Mouse (Mus musculus): ENCODE data around the gene Ttc28.
A peak's percentile ranks its signal among the peaks of the same experiment; 100 is the strongest.
"Not testable (repeated sequence)": the region's sequence is repeated elsewhere in the genome, so short reads cannot be mapped to it uniquely, and the experiment has no call there.

The Ttc28 gene

GRCm38 (mm10) chr5:111237176-111237636 lies 357.6 kb downstream of the Ttc28 start:
- no peak for DNase-seq (ENCODE audit: low spot score in 2 of 2)

DNA sequence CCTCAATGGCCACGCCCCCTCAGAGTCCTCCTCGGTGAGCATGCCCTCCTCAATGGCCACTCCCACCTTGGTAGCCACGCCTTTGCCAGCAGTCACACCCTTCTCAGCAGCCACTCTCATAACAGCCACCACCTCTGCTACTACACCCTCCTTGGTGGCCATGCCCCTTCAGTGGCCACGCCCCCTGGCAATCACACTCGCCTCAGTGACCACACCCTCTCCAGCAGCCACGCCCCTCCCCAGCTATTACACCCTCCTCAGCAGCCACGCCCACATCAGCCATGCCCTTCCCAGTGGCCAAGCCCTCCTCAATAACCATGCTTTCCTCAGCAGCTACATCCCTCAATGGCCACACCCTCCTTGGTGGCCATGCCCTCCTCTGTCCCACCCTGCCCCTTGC lies 359.6 kb downstream of the Ttc28 start:
- DNase-seq (ENCODE audit: low spot score in 2 of 2), result peak; percentile 22 to 45

DNA sequence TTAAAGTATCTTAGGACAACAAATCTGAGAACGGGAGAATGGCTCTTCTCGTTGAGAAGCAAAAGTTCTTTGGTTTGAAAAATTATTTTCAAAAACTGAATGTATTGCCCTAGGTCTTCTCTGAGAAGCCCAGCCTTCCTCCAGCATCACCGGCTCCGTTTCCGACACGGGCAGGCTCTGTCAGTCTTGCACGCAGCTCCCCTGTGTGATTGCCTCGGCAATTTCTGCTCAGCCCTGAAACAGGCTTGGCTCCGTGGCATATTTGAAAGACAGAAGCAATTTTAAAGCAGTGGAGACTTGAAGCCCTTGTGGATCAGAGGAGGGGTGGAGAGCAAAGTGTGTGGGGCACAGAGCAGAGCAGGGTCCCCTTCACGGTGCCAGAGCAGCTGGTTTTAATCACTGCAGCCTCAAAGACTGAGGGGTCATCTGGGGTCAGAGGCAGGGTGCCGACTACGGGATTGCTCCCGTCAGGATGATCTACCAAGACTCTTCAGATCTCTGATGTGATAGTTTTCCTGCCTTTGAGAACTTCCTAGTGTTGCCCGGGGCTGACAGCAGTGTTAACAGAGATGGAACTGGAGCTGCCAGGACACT lies 363.9 kb downstream of the Ttc28 start:
- DNase-seq (ENCODE audit: low spot score in 2 of 2), result no peak

GRCm38 (mm10) chr5:111244061-111244460 lies 364.5 kb downstream of the Ttc28 start:
- DNase-seq (ENCODE audit: low spot score in 2 of 2), result no peak

GRCm38 (mm10) chr5:111247571-111248265 lies 368.1 kb downstream of the Ttc28 start:
- DNase-seq (ENCODE audit: low spot score in 2 of 2), result no peak

DNA sequence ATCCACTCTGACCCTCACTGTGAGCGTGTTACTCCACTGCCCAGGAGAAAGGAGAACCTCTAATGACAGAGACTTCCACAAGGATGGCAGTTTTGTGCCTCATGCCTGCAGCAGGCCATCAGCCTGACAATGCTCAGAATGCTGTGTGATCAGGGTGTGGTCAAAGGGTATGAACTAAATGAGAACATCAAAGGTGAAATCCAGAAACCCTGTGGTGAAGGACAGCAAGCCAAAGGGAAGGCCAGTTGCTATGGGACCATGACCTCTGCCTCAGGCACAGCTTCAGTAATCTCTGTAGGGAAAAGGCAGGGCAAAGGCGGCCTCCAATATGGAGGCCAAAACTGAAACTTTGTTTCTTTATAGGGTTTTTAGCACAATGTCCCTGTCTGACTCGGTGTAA lies 372.5 kb downstream of the Ttc28 start:
- DNase-seq (ENCODE audit: low spot score in 2 of 2), result no peak

GRCm38 (mm10) chr5:111254362-111254761 lies 374.8 kb downstream of the Ttc28 start:
- DNase-seq (ENCODE audit: low spot score in 2 of 2), result no peak

DNA sequence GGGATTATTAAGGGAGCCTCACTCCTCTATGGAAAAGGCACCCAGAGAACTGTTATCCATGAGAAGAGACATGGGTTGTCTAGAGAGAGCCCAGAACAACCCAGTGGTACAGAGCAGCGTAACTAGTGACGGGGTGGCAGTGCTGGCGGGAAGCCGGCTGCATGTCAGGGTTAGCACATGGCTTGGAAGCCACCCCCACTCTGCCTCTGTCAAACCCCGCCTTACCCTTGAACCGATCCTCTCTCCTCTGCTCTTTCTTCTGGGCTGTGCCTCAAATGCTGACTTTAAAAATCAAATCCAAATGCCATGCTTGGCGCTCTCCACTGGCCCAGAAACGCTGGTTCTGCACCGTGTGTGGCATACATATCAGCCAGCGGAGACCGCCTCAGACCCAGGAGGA lies 375.2 kb downstream of the Ttc28 start:
- no peak for DNase-seq (ENCODE audit: low spot score in 2 of 2)

- DNase-seq (ENCODE audit: low spot score in 2 of 2), result no peak
Observed at GRCm38 (mm10) chr5:111256181-111256580, 376.6 kb downstream of the Ttc28 start.

DNA sequence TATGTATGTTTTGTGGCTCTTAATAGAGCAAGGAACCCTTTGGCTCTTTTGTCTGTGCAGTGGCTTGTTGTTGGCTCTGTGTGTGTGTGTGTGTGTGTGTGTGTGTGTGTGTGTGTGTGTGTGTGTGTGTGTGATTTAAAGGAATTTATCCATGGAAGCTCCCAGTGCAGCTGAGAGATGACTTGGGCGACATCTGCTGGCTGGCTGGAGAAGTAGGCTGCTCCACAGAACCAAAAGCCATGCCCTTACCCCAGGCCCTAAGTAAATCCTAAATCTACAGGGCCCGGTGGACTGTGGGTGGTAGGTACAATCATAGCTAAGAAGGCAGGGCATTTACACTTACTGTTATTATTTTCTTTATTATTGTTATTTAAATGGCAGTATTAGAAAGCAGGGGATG lies 377.5 kb downstream of the Ttc28 start:
- no peak for DNase-seq (ENCODE audit: low spot score in 2 of 2)

- DNase-seq (ENCODE audit: low spot score in 2 of 2), result not testable (repeated sequence)
Observed at GRCm38 (mm10) chr5:111261162-111261561, 381.6 kb downstream of the Ttc28 start.

DNA sequence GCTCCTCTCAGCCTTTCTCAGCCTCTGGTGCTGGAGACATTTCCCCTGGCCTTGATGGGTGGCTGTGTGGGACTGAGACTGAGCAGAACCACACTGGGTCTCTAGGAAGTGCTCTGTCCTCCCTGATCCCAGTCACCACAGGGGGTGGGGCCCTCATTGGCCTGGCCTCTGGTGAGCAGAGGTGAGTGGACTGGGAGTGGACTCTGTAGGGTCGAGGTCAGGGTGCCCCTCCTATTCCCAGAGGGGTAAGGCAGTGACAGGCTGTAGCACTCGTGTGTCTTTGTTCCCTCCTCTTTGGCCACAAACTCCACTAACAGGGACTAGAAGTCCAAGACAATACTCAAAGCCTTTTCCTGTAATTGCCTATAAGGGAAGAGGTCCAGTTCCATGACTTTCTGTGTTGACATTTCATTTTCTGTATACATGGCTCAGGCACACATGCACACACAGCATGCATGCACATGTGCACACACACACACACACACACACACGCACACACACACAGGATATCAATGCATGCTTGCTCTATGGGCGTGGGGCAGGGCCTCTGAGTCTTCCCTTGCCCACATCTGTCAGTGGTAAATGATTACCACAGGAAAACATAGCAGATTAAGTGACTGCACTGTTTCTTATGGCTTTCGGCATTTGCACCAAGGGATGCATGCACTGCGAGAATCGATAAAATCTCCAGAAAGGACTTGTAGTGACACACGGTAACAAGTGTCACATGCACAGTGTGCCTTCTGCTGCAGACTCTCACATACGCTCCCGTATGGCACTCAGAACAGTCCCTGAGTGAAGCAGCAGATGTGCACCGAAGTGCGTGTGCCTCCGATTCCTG lies 382.4 kb downstream of the Ttc28 start:
- DNase-seq (ENCODE audit: low spot score in 2 of 2), result no peak

- DNase-seq (ENCODE audit: low spot score in 2 of 2), result peak in 1 of 2 experiments; percentile 10
Observed at GRCm38 (mm10) chr5:111262574-111263239, 383.1 kb downstream of the Ttc28 start.

DNA sequence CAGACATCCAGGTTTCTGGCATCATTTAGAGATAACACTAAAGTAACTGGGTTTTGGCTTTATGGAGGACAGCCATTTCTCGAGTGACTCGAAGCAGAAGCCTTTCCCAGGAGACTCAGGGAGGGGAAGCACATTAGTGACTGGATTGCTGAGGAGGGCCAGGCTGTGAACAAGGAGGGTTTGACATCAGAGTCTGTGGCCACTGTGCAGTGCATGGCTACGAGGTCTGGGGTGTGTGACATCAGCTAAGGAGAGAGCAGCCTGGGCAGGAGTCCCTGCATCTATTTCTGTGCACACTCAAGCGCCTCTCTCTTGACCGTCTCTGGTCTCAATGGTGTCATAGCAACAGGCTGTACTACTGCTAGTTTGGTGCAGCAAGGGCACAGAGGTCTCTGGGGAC lies 383.8 kb downstream of the Ttc28 start:
- DNase-seq (ENCODE audit: low spot score in 2 of 2), result no peak

GRCm38 (mm10) chr5:111264488-111264887 lies 384.9 kb downstream of the Ttc28 start:
- DNase-seq (ENCODE audit: low spot score in 2 of 2), result no peak

DNA sequence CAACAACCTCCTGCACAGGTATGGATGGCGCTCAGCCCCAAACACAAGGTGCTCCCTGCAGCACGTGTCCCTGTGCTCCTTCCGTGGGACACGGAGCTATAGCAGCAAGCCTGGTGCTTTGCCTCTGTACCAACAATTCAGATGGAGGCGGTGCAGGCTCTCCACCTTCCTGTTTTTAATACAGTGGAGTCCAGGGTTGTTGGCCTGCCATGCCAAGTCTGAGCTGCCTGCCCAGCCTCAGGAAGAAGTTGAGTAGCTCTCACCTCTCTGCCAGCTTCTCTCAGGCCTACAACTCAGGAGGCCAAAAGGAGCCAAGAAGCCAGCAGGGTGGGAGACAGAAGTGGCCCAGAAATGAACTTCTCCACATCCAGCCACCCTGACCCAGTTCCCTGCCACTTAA lies 387.1 kb downstream of the Ttc28 start:
- DNase-seq (ENCODE audit: low spot score in 2 of 2), result no peak

- DNase-seq (ENCODE audit: low spot score in 2 of 2), result peak; percentile 11
Observed at GRCm38 (mm10) chr5:111267100-111267499, 387.5 kb downstream of the Ttc28 start.

DNA sequence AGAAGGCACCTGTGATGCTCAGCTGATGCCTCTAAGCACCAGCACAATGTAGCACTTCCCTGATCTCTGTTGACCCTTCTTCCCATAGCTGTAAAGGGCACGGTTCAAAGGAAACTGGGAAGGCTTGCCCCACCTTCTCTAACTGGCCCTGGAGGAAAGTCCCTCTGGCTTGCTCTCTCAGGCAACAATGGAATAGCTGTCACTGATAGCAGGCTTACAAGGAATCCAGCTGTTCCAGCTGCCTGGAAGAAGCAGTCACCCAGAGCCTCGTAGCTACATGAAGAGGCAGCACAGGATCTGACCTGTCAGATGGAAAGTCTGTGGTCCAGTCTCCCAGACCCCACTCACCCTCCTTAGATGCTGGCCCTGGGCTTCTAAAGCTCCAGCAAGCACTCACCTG lies 389.2 kb downstream of the Ttc28 start:
- no peak for DNase-seq (ENCODE audit: low spot score in 2 of 2)

DNA sequence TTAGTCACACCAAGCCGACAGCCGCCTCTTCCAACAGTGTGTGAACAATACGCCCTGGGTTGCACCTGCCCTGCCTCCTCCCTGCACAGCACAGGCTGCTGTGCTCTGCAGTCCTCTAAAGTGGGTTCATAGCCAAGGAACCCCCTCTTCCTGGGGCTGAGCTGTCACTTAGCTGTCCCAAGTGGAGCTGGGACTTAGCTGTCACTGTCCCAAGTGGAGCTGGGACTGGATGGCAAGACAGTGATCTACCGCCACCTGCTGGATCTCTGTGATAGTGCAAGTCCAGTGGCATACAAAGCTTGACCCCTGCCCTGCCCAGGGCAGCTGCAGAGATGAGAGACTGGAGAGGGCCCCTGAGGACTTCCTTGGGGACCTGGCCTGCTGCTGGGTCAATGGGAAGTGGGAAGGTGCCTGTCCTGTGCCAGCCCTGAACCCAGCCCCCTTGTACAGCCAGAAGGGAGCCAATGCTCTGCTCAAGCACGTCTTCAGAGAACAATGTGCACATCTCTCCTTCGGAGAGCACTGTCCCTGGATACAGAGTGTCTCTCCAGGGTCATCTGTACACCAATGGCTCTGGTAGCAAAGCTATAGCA lies 390.1 kb downstream of the Ttc28 start:
- DNase-seq (ENCODE audit: low spot score in 2 of 2), result peak; percentile 33 to 41

DNA sequence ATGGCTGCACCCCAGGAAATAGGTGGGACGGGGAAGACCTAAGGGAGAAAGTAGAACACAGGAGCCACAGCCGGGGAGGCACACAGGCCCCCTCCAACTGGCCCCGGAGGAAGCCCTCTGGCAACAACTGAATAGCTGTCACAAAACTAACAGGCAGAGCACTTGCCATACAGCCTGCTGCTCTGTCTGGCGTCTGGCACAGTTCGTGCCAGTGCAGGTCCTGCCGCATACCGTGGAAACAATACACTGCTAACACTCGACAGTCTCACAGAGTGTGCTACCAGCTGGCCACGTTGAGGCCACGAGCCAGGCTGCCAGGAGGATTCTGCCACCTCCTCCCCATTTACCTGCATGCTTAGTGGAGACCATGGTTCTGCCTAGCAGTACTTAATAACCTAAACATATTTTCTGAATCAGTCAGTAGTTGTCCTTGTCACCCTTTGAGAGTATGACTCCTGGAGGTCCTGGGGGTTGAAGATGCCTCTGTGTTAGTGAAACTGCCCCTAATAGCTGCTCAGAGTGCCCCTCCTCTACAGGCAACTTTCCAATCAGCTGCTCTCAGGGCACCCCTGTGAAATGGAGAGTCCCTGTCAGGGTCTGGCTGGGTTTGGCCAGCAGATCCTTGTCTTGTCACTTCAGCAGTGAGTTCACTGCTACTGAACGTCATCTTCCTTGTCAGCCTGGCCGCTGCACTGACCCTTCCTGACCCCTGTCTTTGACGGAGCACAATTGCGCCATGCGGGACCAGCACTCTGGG lies 390.8 kb downstream of the Ttc28 start:
- DNase-seq (ENCODE audit: low spot score in 2 of 2), result no peak

- DNase-seq (ENCODE audit: low spot score in 2 of 2), result peak; percentile 46 to 60
Observed at GRCm38 (mm10) chr5:111273589-111273988, 394.0 kb downstream of the Ttc28 start.
